Mouse (Mus musculus) mouse trophoblast stem cell (cell line): ENCODE measurements around the gene Ccdc120.

Experiments used
- in situ Hi-C, 2 experiments: fragments of 300-500 bp; cut with MseI, MboI; formaldehyde crosslinking; loops; 2 replicates in 1 of 2; 3 replicates in 1 of 2; pipeline ENCODE4 v1.15.1; 2025

Gene Ccdc120

DNA sequence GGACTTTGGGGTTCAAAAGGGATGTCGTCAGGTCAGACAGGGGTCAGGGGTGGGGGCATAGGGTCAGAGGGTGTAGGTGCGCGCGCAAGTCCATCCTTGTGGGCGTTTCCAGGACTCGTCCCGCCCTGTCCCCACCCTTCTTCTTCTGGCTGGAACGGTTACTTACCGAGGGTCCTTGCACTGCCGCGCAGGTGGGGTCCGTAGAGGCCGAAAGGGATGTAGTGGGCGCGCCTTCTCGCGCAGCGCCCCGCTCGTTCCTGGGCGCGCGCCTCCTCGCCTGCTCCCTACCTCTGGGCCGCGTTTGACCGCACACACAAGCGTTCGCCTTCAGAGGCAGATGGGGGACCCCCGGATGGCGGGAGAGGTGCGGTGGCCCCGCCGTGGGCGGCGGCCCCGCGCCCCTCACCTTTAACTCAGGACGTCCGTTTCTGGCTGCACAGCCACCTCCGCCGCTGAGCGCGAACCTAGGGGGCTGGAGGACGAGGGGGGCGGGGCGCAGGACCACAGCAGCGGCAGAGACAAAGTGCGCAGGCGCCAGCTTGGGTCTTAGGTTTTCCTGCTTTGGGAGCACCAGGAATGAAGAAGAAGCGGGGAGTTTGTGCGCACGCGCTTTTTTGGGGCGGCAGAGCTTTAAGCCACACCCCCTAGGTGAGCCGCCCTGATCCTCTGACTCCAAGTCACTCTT, at the start of gene Ccdc120:
Gene Ccdc120, minus strand, starts transcription at position 474 of the 685 bp plus-strand sequence.
- in situ Hi-C loops: no loop called here

DNA sequence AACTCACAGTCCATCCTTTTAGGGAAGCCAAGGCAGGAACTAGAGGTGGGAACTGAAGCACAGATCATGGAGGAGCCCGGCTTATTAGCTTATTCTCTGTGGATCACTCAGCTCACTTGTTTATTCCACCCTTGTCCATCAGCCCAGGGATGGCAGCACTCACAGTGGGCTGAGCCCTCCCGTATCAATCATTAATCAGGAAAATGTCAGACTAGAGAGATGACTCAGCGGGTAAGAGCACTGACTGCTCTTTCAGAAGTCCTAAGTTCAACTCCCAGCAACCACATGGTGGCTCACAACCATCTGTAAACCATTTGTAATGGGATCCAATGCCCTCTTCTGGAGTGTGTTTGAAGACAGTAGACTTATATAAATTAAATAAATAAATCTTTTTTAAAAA, 46.6 kb upstream of the Ccdc120 start:
- in situ Hi-C loops: no loop called here

- in situ Hi-C loops: no loop called here
Observed at GRCm38 (mm10) chrX:7795016-7795415, 44.3 kb upstream of the Ccdc120 start.

- in situ Hi-C loops: no loop called here
Observed at GRCm38 (mm10) chrX:7793361-7793760, 42.7 kb upstream of the Ccdc120 start.

GRCm38 (mm10) chrX:7790309-7790708, 39.6 kb upstream of the Ccdc120 start:
- in situ Hi-C loops: no loop called here

- in situ Hi-C loops: no loop called here
Observed at GRCm38 (mm10) chrX:7789542-7790136, 38.9 kb upstream of the Ccdc120 start, which contains the start of gene Gripap1. TSS of gene Gripap1 (plus strand) at chrX:7789765.

DNA sequence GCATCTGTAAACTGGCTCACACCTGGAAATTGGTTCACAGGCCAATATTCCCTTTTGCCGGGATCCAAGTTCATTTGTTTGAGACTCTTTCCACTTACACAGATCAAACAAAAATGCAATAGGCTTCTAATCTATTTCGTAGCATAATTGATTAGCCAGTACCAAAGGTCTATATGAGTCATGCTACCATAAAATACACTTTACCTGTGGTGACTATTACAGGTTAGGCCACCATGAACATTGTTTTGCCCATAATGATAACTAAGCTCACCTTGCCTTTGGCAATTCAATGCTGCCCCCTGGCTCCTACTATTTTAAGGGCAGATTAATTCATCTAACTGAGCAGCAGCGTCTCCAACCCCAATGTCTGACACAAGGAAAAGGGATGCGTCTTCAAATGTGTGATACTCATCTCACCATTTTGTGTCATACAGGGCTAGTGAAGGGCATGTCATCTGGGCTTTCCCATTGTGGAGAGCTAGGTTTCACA, 31.9 kb upstream of the Ccdc120 start:
- in situ Hi-C loops: no loop called here

GRCm38 (mm10) chrX:7779294-7779693, 28.6 kb upstream of the Ccdc120 start:
- in situ Hi-C loops: no loop called here

- in situ Hi-C loops: no loop called here
Observed at GRCm38 (mm10) chrX:7778450-7779244, 27.9 kb upstream of the Ccdc120 start.

DNA sequence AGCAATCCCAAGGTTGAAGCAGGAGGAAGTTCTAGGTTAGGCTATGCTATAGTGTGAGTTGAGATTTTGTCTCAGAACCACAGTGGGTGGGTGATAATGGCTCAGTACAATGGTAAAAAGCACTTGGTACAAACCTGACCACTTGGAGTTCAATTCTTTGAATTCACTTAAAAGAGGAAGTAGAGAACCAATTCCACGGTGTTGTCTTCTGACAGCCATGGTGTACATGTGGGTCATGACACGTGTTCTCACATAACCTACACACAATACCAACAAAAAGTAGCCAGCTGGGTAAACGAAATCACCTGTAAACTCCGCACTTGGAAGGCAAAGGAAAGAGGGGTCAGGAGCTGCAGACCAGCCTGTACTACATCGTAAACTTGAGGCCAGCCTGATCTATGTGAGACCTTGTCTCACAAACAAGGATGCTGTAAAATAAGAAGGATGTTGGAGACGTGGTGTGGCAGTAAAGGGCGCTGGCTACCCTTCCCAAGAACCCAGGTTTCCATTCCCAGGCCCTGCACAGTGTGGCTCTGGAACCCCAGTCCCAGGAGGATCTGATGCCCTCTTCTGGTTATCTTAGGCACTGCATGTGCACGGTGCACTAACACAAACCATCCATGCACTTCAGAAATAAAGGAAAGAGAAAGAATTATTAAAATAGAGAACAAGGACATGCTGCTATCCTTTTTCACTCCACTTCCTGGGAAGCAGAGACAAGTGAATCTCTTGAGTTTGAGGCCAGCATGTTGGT, 25.8 kb upstream of the Ccdc120 start:
- in situ Hi-C loops: no loop called here

GRCm38 (mm10) chrX:7775501-7776205, 24.9 kb upstream of the Ccdc120 start:
- in situ Hi-C loops: no loop called here

DNA sequence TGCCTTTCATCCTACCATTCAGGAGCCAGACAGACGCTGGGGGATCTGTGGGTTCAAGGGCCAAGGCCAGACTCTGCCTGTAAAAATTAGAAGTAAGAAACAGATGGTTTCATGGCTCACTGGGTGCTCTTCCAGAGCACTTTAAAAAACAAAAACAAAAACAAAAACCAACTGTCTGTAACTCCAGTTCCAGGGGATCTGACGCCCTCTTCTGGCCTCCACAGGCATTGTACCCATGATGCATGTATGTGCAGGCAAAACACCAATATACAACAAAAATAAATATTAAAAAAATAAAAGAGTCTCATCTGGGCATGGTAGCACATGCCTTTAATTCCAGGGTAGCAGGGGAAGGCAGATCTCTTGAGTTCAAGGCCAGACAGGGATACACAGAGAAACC, 22.1 kb upstream of the Ccdc120 start:
- in situ Hi-C loops: no loop called here

GRCm38 (mm10) chrX:7769302-7770017, 18.8 kb upstream of the Ccdc120 start:
- in situ Hi-C loops: no loop called here

- in situ Hi-C loops: no loop called here
Observed at GRCm38 (mm10) chrX:7765764-7766163, 15.1 kb upstream of the Ccdc120 start.

DNA sequence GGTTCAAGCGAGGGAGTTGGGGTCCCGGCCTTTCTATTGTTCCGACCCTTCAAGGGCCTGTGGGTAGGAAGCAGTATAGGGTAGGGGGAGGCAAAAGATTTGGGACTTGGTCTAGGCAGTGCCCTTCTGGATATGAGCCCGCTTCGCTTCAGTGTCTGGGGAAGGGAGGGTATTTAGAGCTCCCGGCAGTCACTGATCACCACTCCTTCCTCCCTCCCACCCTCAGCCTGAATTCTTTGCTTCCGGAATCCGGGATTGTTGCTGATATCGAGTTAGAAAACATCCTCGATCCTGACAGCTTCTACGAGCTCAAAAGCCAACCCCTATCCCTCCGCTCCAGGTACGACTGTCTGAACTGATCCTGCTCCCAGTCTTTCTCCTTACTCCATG, 14.6 kb upstream of the Ccdc120 start:
- in situ Hi-C loops: no loop called here

GRCm38 (mm10) chrX:7764657-7765280, 14.1 kb upstream of the Ccdc120 start:
- in situ Hi-C loops: no loop called here

GRCm38 (mm10) chrX:7763631-7764393, 13.1 kb upstream of the Ccdc120 start:
- in situ Hi-C loops: no loop called here

DNA sequence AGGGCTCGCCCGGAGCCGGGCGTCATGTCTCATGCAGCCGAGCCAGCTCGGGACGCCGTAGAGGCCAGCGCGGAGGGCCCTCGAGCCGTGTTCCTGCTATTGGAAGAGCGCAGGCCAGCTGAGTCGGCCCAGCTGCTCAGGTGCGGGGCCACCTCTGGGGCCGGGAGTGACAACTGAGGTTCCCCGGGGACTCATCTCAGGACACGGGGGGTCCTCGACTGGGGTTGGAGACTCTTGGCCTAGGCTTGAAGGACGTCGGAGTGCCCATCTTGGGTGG, 12.2 kb upstream of the Ccdc120 start:
- in situ Hi-C loops: no loop called here

GRCm38 (mm10) chrX:7762137-7762920, 11.6 kb upstream of the Ccdc120 start, which contains the start of gene Tfe3:
TSS of gene Tfe3 (plus strand) at chrX:7762560.
- in situ Hi-C loops: no loop called here
